Mouse (Mus musculus): ENCODE results near the gene Elovl6.

The Elovl6 gene

DNA sequence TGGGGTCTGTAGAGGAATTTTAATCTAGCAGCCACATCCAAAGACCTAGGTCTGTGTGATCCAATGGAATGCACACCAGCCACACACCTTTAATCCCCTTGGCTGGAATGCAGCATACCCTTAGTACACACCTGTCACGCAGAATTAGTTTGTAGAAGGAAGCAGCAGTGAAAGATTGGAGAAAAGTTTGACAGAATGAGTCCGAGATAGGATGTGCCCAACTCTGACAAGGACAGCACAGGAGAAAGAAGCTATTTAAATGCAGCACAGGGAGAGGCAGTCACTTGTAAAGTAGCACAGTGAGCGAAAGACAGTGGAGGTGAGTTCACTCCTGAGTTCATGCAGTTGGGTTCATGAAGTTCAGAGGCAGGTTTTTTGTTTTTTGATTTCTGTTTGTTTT lies 11.2 kb downstream of the Elovl6 start:
- 96% methylated on average over 3 of the region's 3 CpGs for WGBS

DNA sequence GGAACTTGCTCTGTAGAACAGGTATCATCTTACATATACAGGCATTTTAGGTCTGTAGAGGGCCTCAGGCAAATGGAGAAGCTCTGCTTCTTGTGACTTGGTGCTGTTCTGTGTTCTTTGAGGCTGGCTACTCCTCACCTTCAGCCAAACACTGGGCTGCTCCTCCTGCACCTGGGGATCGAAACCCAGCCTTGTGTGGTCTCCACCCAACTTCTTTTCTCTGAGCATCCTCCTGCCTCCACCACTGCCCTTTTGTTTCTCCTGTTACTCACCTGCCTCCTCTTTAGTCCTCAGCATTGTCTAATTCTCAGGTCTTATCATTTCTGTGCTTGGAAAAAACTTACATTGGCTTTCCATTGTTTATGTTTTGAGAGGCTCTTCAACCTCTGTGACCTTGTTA lies 12.1 kb downstream of the Elovl6 start:
- WGBS = 100% methylated on average over 1 of the region's 1 CpGs

- 74% methylated on average over 1 of the region's 1 CpGs for WGBS
Measured at GRCm38 (mm10) chr3:129545228-129545627, 13.1 kb downstream of the Elovl6 start.

DNA sequence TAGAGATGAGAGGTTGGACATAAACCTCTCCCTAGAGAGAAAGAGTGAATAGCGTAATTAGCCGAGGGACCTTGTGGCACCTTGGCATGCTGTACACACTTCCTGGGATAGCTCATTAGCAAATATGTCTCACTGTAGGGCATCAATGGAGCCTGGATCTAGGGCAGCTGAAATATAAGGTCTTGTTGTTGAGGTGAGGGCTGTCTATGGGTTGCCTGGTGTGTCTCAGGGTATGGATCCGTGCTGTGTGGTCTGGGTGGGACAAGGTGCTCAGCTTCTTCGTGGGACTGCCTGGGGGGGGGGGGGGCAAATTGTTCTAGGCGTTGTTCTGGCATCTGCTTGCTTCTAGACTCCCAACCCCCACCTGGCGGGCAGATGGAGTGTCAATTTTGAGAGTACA lies 13.6 kb downstream of the Elovl6 start:
- 81% methylated on average over 6 of the region's 6 CpGs for WGBS

GRCm38 (mm10) chr3:129547837-129548435 lies 15.8 kb downstream of the Elovl6 start:
- WGBS = 62% methylated on average over 8 of the region's 8 CpGs

- 61% methylated on average over 8 of the region's 8 CpGs for WGBS
Measured at GRCm38 (mm10) chr3:129548760-129549159, 16.6 kb downstream of the Elovl6 start.

DNA sequence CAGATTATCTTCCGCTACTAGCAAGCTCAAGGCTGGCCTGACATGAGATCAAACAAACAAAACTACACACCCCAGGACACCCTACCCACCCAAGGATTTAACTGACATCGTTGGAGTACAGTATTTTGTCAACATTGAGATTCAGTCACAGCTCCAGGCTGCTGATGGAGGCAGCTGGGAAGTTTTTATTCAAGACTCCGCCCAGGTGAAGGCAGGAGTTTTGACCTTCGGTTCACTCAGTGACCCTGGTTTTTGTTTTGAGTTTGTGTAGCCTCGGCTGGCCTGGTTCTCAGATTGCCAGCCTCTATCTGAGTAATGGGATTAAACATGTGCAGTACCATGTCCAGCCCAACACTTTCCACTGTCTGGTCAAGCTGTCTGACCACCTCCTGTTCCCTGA lies 17.4 kb downstream of the Elovl6 start:
- WGBS = 55% methylated on average over 5 of the region's 5 CpGs

DNA sequence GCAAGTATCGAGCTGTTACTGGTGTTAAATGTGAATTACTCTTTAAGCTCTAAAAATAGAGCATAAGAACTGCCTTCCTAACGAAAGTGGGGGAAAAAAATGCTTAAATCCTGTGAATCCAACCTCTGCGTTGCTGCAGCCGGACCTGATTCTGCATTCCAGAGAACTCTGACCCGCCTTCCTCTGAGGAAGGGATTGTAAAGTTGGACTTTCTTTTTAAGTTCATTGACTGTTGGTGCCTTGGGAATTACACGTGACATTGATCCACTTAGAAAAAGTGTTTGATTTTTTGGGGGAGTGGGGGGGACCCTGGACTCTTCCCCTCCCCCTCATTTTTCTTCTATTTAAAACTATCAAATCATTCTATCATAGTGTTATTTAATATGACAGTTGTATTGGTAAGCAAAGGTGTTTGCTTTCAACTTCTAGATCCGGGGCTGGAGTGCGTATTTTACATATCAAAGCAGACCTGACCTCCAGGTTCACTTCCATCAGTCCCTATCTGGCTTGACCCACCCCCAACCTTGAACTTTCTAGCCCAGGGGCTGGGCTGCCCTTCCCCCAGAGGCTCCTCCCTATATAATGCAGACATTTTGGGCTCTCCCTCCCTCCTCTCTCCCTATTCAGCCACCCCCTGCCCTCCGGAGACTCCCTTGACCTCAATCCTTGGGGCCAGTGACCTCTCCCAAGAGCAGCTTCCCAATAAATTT lies 19.6 kb downstream of the Elovl6 start:
- WGBS = 70% methylated on average over 9 of the region's 9 CpGs

DNA sequence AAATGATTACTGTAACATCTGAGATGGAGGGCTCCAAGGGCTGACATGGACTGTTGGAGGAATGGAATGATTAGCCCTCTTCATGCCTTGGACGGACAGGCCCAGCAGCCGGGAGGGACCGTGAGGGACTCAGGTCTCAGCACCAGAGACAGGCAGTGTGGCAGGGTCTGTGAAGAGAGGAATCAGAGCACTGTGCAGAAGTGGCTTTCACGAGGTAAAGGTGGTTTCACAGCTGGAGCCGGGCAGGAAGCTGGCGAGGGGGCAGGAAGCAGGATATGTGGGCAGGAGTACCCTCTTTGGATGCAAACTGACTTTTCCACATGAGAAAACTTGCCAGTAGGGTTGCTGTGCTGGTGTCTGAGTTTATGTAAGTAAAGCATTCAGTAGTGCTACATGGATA lies 20.2 kb downstream of the Elovl6 start:
- WGBS = 73% methylated on average over 6 of the region's 6 CpGs

DNA sequence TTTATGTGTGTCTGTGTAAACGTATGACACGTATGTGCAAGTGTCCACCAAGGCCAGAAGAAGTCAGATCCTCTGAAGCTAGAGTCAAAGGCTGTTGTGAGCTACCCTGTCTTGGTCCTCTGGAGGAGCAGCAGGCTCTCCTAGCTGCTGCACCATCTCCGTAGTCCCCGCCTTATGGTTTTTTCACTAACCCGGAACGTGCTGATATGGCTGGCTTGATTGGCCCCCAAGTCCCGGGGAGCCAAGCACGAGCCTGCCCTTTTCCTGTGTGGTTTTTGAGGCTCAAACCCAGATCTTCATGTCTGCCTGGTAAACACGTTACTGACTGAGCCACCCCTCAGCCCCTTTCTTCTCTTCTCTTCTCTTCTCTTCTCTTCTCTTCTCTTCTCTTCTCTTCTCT lies 21.0 kb downstream of the Elovl6 start:
- WGBS = 92% methylated on average over 9 of the region's 9 CpGs

DNA sequence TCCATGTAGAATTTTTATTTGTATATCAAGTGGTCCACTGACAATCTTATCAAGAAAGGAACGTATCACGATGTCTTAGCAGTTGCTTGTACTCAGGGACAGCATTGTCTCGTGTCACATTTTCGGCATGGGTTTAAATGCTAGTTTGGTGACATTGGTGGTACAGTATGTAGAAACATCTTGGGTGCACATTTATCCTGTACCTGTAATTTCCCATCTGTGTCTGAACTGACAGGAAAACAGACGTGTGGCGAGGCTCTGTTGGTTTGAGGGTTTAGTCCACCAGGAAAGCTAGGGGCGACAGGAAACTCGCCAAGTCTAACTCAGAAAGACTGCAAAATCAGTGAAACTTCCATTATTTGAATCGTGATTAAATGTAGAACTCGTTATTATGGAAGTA lies 21.5 kb downstream of the Elovl6 start:
- WGBS = 87% methylated on average over 10 of the region's 10 CpGs

DNA sequence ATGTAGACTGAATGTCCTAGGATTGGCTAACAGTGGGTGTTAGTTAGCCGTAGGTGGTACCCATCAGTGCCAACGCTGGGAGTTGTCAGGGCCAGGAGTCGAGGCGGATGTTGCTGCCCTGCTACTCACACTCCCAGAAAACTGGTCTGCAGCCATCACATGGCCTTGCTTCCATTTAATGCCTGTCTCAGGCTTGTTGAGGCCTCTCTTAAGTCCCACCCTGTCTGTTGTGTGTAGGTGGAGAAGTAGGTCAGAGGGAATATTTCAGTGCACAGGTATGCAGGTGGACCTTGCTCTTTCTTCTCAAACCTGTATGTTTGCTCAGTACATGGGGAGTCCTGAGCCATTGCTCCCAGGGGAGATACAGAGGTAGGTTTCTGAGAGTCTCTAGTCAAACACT lies 22.3 kb downstream of the Elovl6 start:
- 49% methylated on average over 4 of the region's 4 CpGs for WGBS

- 92% methylated on average over 9 of the region's 9 CpGs for WGBS
Measured at GRCm38 (mm10) chr3:129557048-129557447, 24.9 kb downstream of the Elovl6 start.

DNA sequence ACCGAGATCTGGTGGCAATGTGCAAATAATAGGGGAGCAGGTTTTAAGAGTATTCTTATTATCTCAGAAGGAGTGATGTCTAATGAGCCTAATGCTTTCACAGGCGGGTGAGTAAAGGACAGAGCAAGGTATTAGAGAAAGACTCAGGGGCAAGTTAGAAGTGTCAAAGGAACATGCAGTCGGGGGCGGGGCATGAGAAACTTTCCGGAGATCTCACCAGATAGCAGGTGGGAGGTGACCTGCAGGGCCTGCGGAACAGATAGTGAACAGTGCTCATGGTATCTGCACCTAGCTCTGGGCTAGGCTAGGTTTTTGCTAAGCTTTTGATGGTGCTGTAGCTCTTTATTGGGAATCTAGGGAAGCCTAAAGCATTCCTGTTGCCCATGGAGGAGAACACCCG lies 25.4 kb downstream of the Elovl6 start:
- 89% methylated on average over 7 of the region's 7 CpGs for WGBS

DNA sequence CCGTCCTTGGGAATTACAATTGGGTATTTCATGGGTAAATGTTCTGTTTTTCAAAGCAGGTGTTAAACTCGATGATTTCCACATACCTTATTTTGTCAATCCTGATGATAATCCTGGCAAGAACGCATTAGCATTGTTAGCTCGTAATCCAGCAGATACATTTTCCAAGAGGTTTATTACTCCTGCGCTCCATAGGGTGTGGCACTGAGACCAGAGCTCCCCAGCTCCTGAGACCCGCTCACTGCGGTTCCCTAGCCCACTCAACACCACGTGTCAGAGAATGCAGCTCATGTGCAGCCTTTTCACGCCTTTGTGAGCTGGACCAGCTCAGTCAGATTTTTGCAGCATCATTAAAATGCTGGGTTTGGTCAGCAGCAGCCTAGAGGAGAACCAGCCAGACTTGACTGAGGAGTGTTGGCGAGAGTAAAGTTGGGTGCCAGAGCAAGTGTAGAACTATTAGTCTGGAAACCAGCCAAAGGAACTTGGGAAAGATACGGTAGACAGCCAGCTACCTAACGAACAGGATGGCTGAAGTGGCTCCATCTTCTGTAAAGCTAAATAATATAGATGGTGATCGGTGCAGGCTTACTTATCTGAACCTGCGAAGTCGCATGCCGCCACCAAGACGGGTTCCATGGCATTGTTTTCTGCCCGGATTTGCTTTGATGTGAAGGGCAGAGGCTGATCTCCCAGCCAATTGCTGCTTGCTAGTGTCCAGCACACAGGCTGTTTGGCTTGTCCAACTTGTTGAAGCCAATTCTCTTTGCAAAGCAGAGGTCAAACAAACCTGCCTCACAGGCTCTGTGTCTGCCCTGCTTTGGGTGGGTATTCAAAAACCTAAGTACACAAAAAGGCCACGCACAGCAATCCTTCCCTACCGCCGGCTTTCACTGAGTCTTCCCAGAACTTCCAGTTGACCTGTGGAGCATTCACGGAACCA lies 26.1 kb downstream of the Elovl6 start:
- WGBS = 78% methylated on average over 22 of the region's 22 CpGs

DNA sequence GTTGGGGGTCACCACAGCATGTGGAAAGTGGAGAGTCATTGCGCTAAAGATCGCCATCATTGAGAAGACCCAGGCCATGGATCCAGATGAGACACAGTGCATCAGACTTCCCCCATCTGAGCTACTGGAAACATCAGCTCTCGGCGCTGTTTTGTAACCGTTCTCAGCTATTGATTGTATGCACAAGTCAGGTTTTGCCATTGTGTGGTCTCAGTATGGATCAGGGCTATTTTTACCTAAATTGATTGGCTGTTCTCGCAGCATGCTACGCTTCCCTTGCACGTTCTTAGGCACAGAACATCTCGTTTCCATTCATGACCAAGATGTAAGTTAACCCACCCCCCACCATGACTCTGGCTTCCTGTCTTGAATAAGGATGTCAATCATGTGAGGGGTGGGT lies 27.9 kb downstream of the Elovl6 start:
- WGBS = 92% methylated on average over 9 of the region's 9 CpGs

DNA sequence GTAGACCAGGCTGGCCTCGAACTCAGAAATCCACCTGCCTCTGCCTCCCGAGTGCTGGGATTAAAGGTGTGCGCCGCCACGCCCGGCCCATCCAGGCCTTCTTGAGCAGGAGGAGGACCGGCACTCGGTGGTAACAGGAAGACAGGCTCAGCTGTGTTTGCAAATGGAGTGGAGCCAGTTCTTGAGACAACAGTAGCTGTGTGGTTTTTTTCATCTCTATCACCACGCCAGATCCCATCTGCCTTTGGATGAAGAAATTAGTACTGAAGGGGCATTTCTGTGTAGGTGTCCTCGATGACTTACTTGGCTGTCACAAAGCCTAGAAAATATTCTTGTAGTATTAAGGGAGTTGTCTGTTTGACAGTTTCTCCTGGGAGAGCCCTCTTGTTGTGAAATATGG lies 28.9 kb downstream of the Elovl6 start:
- 54% methylated on average over 10 of the region's 10 CpGs for WGBS

- WGBS = 61% methylated on average over 2 of the region's 2 CpGs
Measured at GRCm38 (mm10) chr3:129561853-129562252, 29.7 kb downstream of the Elovl6 start.

- 67% methylated on average over 4 of the region's 4 CpGs for WGBS
Measured at GRCm38 (mm10) chr3:129562411-129562810, 30.3 kb downstream of the Elovl6 start.

DNA sequence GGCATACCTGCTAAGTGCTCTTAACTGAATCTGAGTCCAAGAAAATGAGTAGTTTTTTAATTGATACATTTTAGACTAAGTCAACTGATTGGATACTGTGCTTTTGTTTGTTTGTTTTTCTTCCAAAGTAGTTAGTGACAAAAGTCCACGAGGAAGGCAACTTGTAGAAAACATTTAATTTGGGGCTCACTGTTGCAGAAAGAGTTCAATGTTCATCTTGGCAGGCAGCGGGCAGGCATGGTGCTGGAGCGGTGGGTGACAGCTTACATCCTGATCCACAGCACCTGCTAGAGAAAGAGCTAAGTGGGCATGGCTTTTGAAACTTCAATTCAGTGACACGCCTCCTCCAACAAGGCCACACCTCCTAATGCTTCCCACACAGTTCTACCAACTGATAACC lies 31.7 kb downstream of the Elovl6 start:
- WGBS = 83% methylated on average over 4 of the region's 4 CpGs

DNA sequence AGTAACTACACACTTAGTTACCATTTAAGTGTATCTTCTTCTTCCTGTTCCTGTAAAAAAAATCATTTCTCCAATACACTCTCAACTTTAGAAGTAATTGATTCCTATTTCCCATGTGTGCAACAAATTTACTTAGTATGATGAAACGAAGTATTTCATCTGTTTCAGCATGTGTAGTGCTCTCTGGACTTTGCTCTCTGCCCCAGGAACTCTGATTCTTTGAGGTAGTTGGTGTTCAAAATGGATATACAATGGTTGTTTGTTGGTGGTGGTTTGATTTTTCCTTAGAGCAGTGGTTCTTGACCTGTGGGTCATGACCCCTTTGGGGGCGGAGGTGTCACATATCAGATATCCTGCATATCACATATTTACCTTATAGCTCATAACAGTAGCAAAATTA lies 32.7 kb downstream of the Elovl6 start:
- 92% methylated on average over 2 of the region's 2 CpGs for WGBS

DNA sequence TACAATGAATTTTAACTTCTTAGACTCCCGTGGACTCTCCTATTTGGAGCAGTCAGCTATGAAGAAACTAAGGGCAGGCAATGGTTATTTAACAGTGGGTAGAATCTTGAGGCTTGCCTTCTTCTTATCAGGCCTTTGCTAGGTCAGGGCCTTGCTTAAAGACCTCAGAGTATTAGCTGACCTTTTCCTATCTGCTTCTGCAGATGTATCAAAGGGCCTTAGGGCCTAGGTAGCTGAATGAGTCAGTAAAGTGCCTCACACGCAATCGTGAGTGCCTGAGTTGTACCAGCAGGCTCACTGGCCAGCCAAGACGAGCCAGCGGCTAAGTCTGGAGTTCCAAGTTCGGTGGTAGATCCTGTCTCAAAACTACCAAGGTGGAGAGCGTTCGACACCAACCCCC lies 33.3 kb downstream of the Elovl6 start:
- WGBS = 89% methylated on average over 8 of the region's 8 CpGs

DNA sequence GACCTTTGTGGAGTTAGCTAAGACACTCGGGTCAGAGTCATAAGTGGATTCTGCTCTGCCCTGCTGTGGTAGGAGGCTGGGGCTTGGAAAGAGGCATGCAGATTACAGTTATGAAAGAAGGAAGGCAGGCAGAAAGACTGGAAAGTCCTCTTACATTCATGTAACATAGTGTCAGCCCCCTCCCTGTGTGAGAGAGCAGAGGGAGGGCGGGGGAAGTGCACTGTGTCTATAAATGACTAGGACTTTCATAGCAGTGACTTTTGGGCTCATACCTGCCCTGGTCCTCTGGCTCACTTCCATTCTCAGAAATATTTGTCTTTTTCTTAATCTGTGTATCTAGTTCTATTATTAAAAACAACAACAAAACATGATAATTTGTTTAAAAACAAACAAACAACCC lies 33.9 kb downstream of the Elovl6 start:
- WGBS = 80% methylated on average over 2 of the region's 2 CpGs

All from cerebral cortex, adult 2 months (tissue).